Mouse (Mus musculus): ENCODE measurements around the gene Eps8l1. TPM values are rescaled to one million over a fixed set of nuclear protein-coding genes. Genes with fewer than 3 reads are reported as not detected.
A peak's percentile ranks its signal among the peaks of the same experiment; 100 is the strongest.

The Eps8l1 gene
- polyA plus RNA-seq, 1 experiment from 2014 or later = 6.6 TPM

DNA sequence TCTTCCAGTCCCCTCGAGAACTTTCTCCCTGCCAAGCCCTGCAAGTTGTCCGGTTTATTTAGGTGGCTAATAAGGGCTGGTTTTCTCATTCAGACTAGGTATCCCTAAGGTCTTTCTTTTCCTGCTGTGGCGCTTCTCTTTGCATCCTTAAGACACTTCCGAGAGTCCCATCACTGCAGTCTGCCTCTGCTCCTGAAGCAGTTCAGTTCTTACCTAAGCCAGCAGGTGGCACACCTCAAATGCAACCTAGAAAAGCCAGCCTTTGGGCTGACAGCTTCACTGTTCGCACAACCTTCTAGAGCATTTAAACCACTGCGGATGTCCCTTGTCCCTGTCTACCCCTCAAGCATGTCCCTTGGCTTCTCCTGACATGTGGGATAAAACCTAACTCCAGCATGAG is 19.2 kb downstream of the Eps8l1 start:
- Histone ChIP-seq H3K9me3 (no peaks in the 10 kb centered on the region), H3K27ac (no peak overlapping the region), H3K4me3 (no peak overlapping the region), H3K36me3 (peaks cover 41% of the 10 kb centered on the region), H3K27me3 (peaks cover 8% of the 10 kb centered on the region), H3K9ac (0 out of 2 replicates have a peak overlapping the region, but pooled peaks have one; percentile 6), H3K4me2 (peak overlapping the region; percentile 79; the same call in 1 of the 2 replicates), H3K4me1 (peaks cover 23% of the 10 kb centered on the region)
- ATAC-seq (ENCODE audit: insufficient number of reproducible peaks, insufficient read depth, low FRiP score, low TSS enrichment, low read depth) = no peak
- WGBS = 22% methylated on average over 6 of the region's 6 CpGs

DNA sequence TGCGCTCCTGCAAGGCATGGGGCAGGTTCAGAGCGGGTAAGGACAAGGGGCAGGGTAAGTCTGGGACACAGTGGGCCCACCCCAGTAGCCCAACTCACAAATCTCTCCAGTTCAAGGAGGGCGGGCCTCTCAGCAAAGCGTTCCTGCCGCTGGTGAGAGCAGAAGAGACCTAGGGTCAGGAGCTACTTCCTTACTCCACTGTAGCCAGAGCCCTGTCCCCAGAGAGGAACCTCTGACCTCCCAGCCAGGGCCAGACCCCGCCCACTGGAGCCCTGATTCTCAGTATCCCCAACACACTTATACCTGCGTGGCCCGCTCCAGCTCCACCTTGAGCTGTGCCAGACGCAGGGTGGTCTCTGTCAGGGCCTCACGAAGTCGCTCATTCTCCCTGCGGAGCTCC is 21.8 kb downstream of the Eps8l1 start:
- Histone ChIP-seq H3K9me3 (no peaks in the 10 kb centered on the region), H3K4me3 (no peak overlapping the region), H3K4me1 (peaks cover 22% of the 10 kb centered on the region), H3K36me3 (peaks cover 64% of the 10 kb centered on the region), H3K9ac (no peak overlapping the region), H3K27ac (no peak overlapping the region), H3K4me2 (no peak overlapping the region), H3K27me3 (no peaks in the 10 kb centered on the region)
- no peak for ATAC-seq (ENCODE audit: insufficient number of reproducible peaks, insufficient read depth, low FRiP score, low TSS enrichment, low read depth)
- 89% methylated on average over 12 of the region's 12 CpGs for WGBS

DNA sequence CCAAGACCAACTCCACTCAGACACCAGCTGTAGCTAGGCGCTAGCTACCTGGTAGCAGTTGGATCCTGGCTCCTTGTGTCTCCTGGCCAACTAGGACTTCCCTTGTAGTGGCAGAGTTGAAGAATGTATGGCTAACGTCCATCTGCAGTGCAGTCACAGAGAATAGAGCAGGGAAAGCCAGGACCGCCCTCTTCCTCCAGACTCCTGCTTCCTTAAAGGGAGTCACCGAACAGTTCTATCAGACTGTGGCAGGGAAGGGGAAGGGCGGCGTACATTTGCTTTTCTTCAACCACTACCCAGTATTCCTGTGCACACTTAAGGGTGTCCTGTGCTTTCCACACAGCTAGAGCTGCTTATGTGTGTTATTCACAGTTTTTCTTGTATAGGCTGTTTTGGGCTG is 30.8 kb downstream of the Eps8l1 start:
- Histone ChIP-seq H3K27ac (no peak overlapping the region), H3K4me1 (no peaks in the 10 kb centered on the region), H3K27me3 (no peaks in the 10 kb centered on the region), H3K4me3 (no peak overlapping the region), H3K36me3 (peaks cover 72% of the 10 kb centered on the region), H3K9me3 (no peaks in the 10 kb centered on the region), H3K9ac (no peak overlapping the region), H3K4me2 (no peak overlapping the region)
- 86% methylated on average over 6 of the region's 6 CpGs for WGBS
- ATAC-seq (ENCODE audit: insufficient number of reproducible peaks, insufficient read depth, low FRiP score, low TSS enrichment, low read depth) = no peak

DNA sequence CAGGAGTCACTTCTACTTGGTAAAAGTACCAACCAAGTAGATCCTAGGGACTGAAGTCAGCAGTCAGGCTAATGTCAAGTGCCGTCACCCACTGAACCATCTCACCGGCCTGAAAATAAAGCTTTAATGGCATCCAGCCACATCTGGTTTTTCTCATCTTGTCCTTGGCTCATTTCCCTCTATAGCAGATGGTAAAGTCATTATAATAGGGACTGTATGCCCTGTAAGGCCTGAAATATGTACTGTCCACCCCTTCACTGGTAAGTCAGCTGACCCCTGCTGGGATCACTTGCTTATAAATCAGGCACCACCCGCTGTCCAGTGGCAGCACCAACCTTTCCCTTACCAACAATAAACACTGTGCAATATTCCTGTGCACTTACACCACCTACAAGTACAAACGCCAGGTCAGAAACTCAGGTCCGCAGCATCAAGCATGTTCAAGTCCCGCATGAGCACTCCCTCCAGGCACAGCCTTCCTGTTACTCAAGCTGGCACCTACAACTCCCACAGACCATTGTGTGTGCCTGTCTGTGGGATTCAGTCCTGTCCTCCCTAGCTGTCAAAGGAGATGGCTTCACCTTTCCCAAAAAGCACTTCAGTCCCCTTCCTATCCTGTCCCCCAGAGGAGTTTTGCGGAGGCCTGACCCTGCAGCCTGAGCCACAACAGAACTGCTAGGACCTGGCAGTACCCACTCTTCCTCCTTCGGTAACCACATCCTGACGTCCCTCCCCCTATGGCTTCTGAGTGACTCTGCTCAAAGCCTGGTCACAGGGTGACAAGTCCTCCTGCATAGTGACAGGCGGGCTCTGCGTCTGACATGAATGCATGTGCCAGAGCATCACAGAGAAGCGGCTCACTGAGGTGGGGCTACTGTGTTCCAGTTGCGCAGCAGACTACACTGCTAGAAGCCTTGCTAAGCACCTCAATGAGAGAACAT is 32.1 kb downstream of the Eps8l1 start:
- ATAC-seq (ENCODE audit: insufficient number of reproducible peaks, insufficient read depth, low FRiP score, low TSS enrichment, low read depth) = no peak
- H3K27me3 ChIP-seq = no peaks in the 10 kb centered on the region
- no peaks in the 10 kb centered on the region for H3K9me3 ChIP-seq
- no peaks in the 10 kb centered on the region for H3K4me1 ChIP-seq
- no peak overlapping the region for H3K4me2 ChIP-seq
- no peak overlapping the region for H3K27ac ChIP-seq
- peaks cover 78% of the 10 kb centered on the region for H3K36me3 ChIP-seq
- no peak overlapping the region for H3K4me3 ChIP-seq
- H3K9ac ChIP-seq = no peak overlapping the region
- WGBS = 90% methylated on average over 13 of the region's 13 CpGs

DNA sequence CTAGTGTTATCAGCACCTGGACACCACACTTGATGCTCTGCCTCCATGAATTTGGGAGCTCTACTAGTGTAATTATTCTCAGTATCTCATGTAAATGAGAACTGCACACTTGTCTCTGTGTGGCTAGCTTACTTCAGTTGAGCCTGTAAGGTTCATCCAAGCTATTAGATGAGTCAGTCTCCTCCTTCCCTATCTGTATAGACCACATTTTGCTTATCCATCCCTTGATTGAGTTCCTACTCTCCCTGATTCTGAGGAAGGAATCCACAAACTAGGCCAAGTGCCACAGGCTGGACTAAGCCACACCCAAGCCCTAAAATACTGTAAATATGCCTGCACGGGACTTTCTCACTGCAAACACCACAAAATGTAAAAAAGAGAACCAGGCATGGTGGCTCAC is 33.5 kb downstream of the Eps8l1 start:
- H3K4me3 ChIP-seq = no peak overlapping the region
- no peaks in the 10 kb centered on the region for H3K27me3 ChIP-seq
- no peak for ATAC-seq (ENCODE audit: insufficient number of reproducible peaks, insufficient read depth, low FRiP score, low TSS enrichment, low read depth)
- no peaks in the 10 kb centered on the region for H3K9me3 ChIP-seq
- no peak overlapping the region for H3K27ac ChIP-seq
- no peak overlapping the region for H3K9ac ChIP-seq
- peaks cover 13% of the 10 kb centered on the region for H3K4me1 ChIP-seq
- 74% methylated on average over 1 of the region's 1 CpGs for WGBS
- no peak overlapping the region for H3K4me2 ChIP-seq
- peaks cover 71% of the 10 kb centered on the region for H3K36me3 ChIP-seq

DNA sequence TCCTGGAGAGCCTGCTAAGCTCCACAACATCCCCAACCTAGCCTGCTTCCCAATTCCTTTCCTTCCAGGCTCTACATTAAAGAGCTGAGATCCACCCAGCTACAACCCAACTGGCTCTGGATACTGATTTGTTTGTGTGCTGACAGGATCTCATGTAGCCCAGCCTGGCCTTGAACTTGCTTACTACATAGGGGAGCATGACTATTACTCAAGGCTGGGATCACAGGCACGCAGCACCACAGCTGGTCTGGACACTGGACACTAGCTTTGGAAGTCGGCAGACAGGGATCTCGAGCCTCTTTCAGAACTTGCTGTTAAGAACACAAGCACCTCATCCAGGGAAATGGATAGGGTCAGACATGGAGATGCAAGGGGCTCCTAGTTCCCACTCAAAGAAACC is 36.0 kb downstream of the Eps8l1 start:
- 89% methylated on average over 3 of the region's 3 CpGs for WGBS

DNA sequence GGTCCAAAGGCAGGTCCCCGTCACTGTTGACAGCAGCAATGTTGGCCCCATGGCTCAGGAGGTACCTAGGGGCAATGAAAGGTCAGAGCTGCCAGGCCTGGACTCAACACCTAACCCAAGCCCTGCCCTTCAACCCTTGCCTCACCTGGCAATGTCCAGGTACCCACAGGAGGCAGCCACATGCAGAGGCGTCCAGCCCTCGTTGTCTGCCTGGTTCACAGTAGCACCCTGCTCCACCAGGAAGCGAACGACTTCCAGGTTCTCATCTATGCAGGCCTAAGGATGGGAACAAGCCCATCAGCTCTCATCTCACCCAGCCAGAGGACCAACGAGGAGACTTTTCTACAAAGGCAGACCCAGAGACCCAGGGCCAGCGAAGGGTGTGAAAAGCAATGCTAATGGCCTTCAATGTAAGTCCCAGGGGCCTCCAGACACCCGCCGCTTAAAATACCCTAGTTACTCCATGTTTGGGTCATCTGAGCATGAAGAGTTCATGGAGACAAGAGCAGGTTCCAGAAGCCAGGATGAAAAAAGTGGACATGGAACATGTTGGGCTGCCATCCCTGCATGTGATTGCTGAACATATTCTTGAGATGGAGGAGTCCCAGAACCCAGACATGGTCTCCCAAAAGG is 36.9 kb downstream of the Eps8l1 start:
- Histone ChIP-seq H3K36me3 (peaks cover 46% of the 10 kb centered on the region), H3K9me3 (no peaks in the 10 kb centered on the region), H3K4me1 (peaks cover 33% of the 10 kb centered on the region), H3K9ac (no peak overlapping the region), H3K4me2 (no peak overlapping the region), H3K27ac (no peak overlapping the region), H3K4me3 (no peak overlapping the region), H3K27me3 (no peaks in the 10 kb centered on the region)
- WGBS = 91% methylated on average over 9 of the region's 9 CpGs
- no peak for ATAC-seq (ENCODE audit: insufficient number of reproducible peaks, insufficient read depth, low FRiP score, low TSS enrichment, low read depth)

More for the DNA sequence above, 36.0 kb downstream of the Eps8l1 start:
- Histone ChIP-seq H3K27ac (no peak overlapping the region), H3K9ac (no peak overlapping the region), H3K4me3 (no peak overlapping the region), H3K4me1 (peaks cover 31% of the 10 kb centered on the region), H3K36me3 (peaks cover 54% of the 10 kb centered on the region), H3K4me2 (no peak overlapping the region), H3K9me3 (no peaks in the 10 kb centered on the region), H3K27me3 (no peaks in the 10 kb centered on the region)
- ATAC-seq (ENCODE audit: insufficient number of reproducible peaks, insufficient read depth, low FRiP score, low TSS enrichment, low read depth) = no peak

DNA sequence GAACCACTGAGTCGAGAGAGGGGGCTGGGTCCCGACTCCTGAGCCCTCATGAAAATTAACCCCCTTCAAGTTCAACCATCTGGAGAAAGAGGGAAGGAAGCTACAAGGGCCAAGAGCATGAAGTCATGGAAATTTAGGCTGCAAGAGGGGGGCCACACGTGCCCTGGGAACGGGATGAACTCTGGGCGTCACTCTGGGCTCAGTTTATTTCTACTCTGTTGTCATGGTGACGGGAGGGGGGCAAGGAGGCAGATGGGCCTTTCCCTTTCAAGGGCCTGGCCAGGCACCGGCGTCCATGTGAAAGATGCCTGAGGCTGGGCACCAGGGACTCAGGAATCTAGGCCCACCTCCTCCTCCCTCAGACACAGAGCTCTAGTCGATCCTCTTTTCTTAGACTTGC is 37.8 kb downstream of the Eps8l1 start:
- peak overlapping the region; percentile 86 for H3K4me2 ChIP-seq
- WGBS = 24% methylated on average over 9 of the region's 9 CpGs
- no peak for ATAC-seq (ENCODE audit: insufficient number of reproducible peaks, insufficient read depth, low FRiP score, low TSS enrichment, low read depth)
- H3K9me3 ChIP-seq = no peaks in the 10 kb centered on the region
- H3K4me1 ChIP-seq = peaks cover 35% of the 10 kb centered on the region
- H3K36me3 ChIP-seq = peaks cover 39% of the 10 kb centered on the region
- H3K27me3 ChIP-seq = no peaks in the 10 kb centered on the region
- H3K9ac ChIP-seq = peak overlapping the region; percentile 95; the same call in 1 of the 2 replicates
- H3K27ac ChIP-seq = no peak overlapping the region
- no peak overlapping the region for H3K4me3 ChIP-seq

DNA sequence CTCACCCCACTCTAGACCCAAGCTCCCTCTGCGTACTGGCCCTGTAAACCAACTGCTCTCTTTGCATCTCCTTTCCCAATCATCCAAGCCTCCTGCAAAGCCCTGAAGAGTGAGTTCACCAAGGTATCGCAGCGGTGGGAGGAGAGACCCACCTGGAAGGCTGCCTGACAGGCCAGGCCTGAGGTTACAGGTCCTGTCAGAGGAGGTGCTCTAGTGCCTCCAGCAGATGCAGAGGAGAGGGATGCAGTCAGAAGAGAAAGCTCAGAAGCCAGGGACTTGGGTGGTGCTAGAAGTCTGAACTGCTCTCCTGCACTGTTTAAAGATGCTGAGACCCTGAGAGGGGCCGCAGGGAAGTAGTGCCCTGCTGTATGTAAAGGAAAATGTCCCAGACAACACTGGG is 38.6 kb downstream of the Eps8l1 start:
- Histone ChIP-seq H3K27ac (no peak overlapping the region), H3K36me3 (peaks cover 31% of the 10 kb centered on the region), H3K9me3 (no peaks in the 10 kb centered on the region), H3K27me3 (no peaks in the 10 kb centered on the region), H3K9ac (peak overlapping the region; percentile 95), H3K4me2 (peak overlapping the region; percentile 86; the same call in 1 of the 2 replicates), H3K4me1 (peaks cover 35% of the 10 kb centered on the region), H3K4me3 (no peak overlapping the region)
- WGBS = 86% methylated on average over 4 of the region's 4 CpGs
- no peak for ATAC-seq (ENCODE audit: insufficient number of reproducible peaks, insufficient read depth, low FRiP score, low TSS enrichment, low read depth)

DNA sequence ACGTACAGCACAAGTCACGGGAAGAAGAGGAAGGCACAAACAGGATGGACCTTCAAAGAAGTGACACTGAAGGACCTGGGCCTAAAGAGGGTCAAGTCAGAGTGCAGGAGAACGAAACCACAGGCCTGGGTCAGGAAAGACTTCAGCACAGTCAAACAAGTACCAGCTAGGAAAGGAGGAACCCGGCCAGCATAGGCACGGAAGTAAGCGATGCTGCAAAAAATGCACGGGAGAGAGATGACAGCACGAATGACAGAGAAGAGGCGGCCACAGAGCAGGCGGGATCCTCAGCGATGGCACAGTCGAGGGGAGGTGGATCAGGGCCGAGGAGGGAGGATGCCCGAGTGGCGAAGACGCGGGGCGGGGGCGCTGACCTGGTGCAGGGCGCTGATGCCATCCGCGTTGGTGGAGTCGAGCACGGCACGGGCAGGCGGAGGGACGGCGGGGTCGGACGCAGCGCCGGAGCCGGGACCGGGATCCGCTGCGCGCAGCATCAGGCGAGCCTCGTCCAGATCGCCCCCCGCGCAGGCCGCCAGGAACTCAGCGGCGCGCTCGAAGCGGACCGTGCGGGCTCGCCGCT is 40.5 kb downstream of the Eps8l1 start:
- Histone ChIP-seq H3K9ac (peak overlapping the region; percentile 95), H3K36me3 (peaks cover 16% of the 10 kb centered on the region), H3K4me3 (peak overlapping the region; percentile 88), H3K27ac (peak overlapping the region; percentile 91), H3K9me3 (no peaks in the 10 kb centered on the region), H3K27me3 (no peaks in the 10 kb centered on the region), H3K4me2 (peak overlapping the region; percentile 86), H3K4me1 (peaks cover 35% of the 10 kb centered on the region)
- ATAC-seq (ENCODE audit: insufficient number of reproducible peaks, insufficient read depth, low FRiP score, low TSS enrichment, low read depth) = peak; percentile 56
- WGBS = under 1% methylated on average over 47 of the region's 52 CpGs

DNA sequence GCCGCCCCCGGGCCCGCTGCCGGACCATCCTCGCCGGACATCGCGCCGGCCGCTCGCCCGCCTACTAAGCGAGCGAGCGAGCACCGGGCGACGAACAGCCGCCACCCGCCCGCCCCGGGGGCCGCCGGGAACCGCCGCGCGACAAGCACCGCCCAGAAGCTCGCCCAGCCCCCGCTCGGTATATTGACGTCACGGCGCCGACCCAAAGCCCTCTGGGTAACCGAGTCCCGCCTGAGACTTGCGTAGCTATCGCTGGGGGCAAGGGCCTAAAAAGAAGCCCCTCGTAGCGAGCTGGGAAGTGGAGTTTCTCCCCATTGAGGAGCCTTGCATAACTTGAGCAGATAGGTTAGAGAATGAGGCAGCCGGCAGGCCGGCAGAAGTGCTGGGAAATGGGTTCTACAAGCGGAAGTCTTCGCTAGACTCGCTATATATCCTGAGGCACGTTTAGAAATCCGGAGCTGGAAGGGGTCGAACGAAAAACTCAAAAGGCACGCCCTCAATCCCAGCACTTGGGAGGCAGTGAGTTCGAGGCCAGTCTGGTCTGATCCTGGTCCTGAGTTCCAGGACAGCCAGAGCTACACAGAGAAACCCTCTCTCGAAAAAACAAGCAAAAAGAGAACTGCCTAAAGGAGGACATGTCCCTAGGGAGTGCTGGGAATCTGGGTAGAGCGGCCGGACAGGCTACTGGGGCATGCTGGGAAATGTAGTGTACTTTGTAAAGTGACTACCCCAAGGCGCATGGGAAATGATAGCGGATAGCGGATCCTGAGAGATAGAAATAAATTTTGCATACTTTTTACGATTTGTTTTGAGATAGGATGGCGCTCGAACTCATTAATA is 41.3 kb downstream of the Eps8l1 start, which contains the start of gene Ppp1r12c:
TSS of gene Ppp1r12c (minus strand) at position 123 of the 840 bp plus-strand sequence.
- peak within 1 kb of the TSS; percentile 91 for H3K27ac ChIP-seq
- under 1% methylated on average over 62 of the region's 62 CpGs for WGBS
- H3K4me2 ChIP-seq = peak within 1 kb of the TSS; percentile 86
- peak; percentile 88 for ATAC-seq (ENCODE audit: insufficient number of reproducible peaks, insufficient read depth, low FRiP score, low TSS enrichment, low read depth)
- peak within 1 kb of the TSS; percentile 88 for H3K4me3 ChIP-seq
- H3K9ac ChIP-seq = peak within 1 kb of the TSS; percentile 95
- H3K36me3 ChIP-seq = peaks cover 8% of the 10 kb centered on the region
- H3K4me1 ChIP-seq = peaks cover 35% of the 10 kb centered on the region
- no peaks in the 10 kb centered on the region for H3K9me3 ChIP-seq
- H3K27me3 ChIP-seq = no peaks in the 10 kb centered on the region

Data from embryonic facial prominence, embryonic 13.5 days (tissue).